Mouse (Mus musculus): ENCODE measurements around the gene Stk11ip. TPM values are rescaled to one million over a fixed set of nuclear protein-coding genes. Genes with fewer than 3 reads are reported as not detected.

The Stk11ip gene
- 19.5 and 20.0 TPM in 2 replicates for polyA plus RNA-seq (2015; fragmentation: Nextera tagmentation; extraction: Ambion mirVana)

GRCm38 (mm10) chr1:75521321-75522031, at the start of gene Stk11ip:
Gene Stk11ip (plus strand): TSS chr1:75521529.
- H3K4me3 ChIP-seq (ENCODE audit: low read length), result peak within 1 kb of the TSS; percentile 68
- no peaks in the 10 kb centered on the region for H3K27me3 ChIP-seq (ENCODE audit: control insufficient read depth, insufficient read depth, low read depth, low read length)
- peak within 1 kb of the TSS; percentile 70 for H3K9ac ChIP-seq (ENCODE audit: low read length)
- no peaks in the 10 kb centered on the region for H3K36me3 ChIP-seq (ENCODE audit: control insufficient read depth, insufficient read depth, low read length)
- peak within 1 kb of the TSS; percentile 74 for H3K4me2 ChIP-seq (ENCODE audit: low read depth, low read length)
- no peaks in the 10 kb centered on the region for H3K9me3 ChIP-seq (ENCODE audit: control insufficient read depth, low read length)
- H3K4me1 ChIP-seq (replicated peaks; ENCODE audit: control insufficient read depth, insufficient read depth, low read length), result peaks cover 13% of the 10 kb centered on the region
- peak; percentile 98 for ATAC-seq (ENCODE audit: low read depth)
- peak within 1 kb of the TSS; percentile 98 for H3K27ac ChIP-seq (ENCODE audit: low read length)
- WGBS, result under 1% methylated on average over 46 of the region's 46 CpGs

GRCm38 (mm10) chr1:75476441-75476840, 44.9 kb upstream of the Stk11ip start:
- 92% methylated on average over 11 of the region's 11 CpGs for WGBS
- Histone ChIP-seq H3K4me3 (ENCODE audit: low read length) (no peak overlapping the region), H3K9me3 (ENCODE audit: control insufficient read depth, low read length) (no peaks in the 10 kb centered on the region), H3K4me1 (replicated peaks; ENCODE audit: control insufficient read depth, insufficient read depth, low read length) (peaks cover 23% of the 10 kb centered on the region), H3K27ac (ENCODE audit: low read length) (no peak overlapping the region), H3K4me2 (ENCODE audit: low read depth, low read length) (no peak overlapping the region), H3K36me3 (ENCODE audit: control insufficient read depth, insufficient read depth, low read length) (peaks cover 20% of the 10 kb centered on the region; the same call in 1 of the 2 replicates), H3K27me3 (ENCODE audit: control insufficient read depth, insufficient read depth, low read depth, low read length) (peaks cover 21% of the 10 kb centered on the region), H3K9ac (ENCODE audit: low read length) (no peak overlapping the region)
- ATAC-seq (ENCODE audit: low read depth), result no peak

- H3K4me2 ChIP-seq (ENCODE audit: low read depth, low read length), result peak overlapping the region; percentile 85
- peaks cover 20% of the 10 kb centered on the region; the same call in 1 of the 2 replicates for H3K36me3 ChIP-seq (ENCODE audit: control insufficient read depth, insufficient read depth, low read length)
- H3K4me3 ChIP-seq (ENCODE audit: low read length), result no peak overlapping the region; the same call in 1 of the 2 replicates
- 11% methylated on average over 35 of the region's 35 CpGs for WGBS
- peaks cover 23% of the 10 kb centered on the region for H3K4me1 ChIP-seq (replicated peaks; ENCODE audit: control insufficient read depth, insufficient read depth, low read length)
- no peaks in the 10 kb centered on the region for H3K9me3 ChIP-seq (ENCODE audit: control insufficient read depth, low read length)
- H3K27me3 ChIP-seq (ENCODE audit: control insufficient read depth, insufficient read depth, low read depth, low read length), result peaks cover 28% of the 10 kb centered on the region
- H3K27ac ChIP-seq (ENCODE audit: low read length), result no peak overlapping the region
- no peak for ATAC-seq (ENCODE audit: low read depth)
- H3K9ac ChIP-seq (ENCODE audit: low read length), result no peak overlapping the region
These were observed 43.9 kb upstream of the Stk11ip start for GRCm38 (mm10) chr1:75477264-75477965.

- H3K4me2 ChIP-seq (ENCODE audit: low read depth, low read length), result peak overlapping the region; percentile 85
- H3K36me3 ChIP-seq (ENCODE audit: control insufficient read depth, insufficient read depth, low read length), result peaks cover 18% of the 10 kb centered on the region; the same call in 1 of the 2 replicates
- ATAC-seq (ENCODE audit: low read depth), result no peak
- H3K4me3 ChIP-seq (ENCODE audit: low read length), result peak overlapping the region; percentile 79
- peaks cover 23% of the 10 kb centered on the region for H3K4me1 ChIP-seq (replicated peaks; ENCODE audit: control insufficient read depth, insufficient read depth, low read length)
- no peak overlapping the region for H3K9ac ChIP-seq (ENCODE audit: low read length)
- H3K27me3 ChIP-seq (ENCODE audit: control insufficient read depth, insufficient read depth, low read depth, low read length), result peaks cover 34% of the 10 kb centered on the region
- 25% methylated on average over 3 of the region's 3 CpGs for WGBS
- no peak overlapping the region for H3K27ac ChIP-seq (ENCODE audit: low read length)
- H3K9me3 ChIP-seq (ENCODE audit: control insufficient read depth, low read length), result no peaks in the 10 kb centered on the region
These were observed 43.4 kb upstream of the Stk11ip start for GRCm38 (mm10) chr1:75477966-75478290.

- H3K9me3 ChIP-seq (ENCODE audit: control insufficient read depth, low read length), result no peaks in the 10 kb centered on the region
- H3K27me3 ChIP-seq (ENCODE audit: control insufficient read depth, insufficient read depth, low read depth, low read length), result peaks cover 39% of the 10 kb centered on the region
- ATAC-seq (ENCODE audit: low read depth), result peak; percentile 16
- peak overlapping the region; percentile 76 for H3K9ac ChIP-seq (ENCODE audit: low read length)
- H3K36me3 ChIP-seq (ENCODE audit: control insufficient read depth, insufficient read depth, low read length), result peaks cover 18% of the 10 kb centered on the region; the same call in 1 of the 2 replicates
- H3K4me3 ChIP-seq (ENCODE audit: low read length), result peak overlapping the region; percentile 79
- peak overlapping the region; percentile 85 for H3K4me2 ChIP-seq (ENCODE audit: low read depth, low read length)
- peaks cover 23% of the 10 kb centered on the region for H3K4me1 ChIP-seq (replicated peaks; ENCODE audit: control insufficient read depth, insufficient read depth, low read length)
- peak overlapping the region; percentile 87 for H3K27ac ChIP-seq (ENCODE audit: low read length)
- WGBS, result under 1% methylated on average over 21 of the region's 25 CpGs
These were observed 42.8 kb upstream of the Stk11ip start for GRCm38 (mm10) chr1:75478497-75478896.

- Histone ChIP-seq H3K4me2 (ENCODE audit: low read depth, low read length) (peak within 1 kb of the TSS; percentile 85), H3K9me3 (ENCODE audit: control insufficient read depth, low read length) (no peaks in the 10 kb centered on the region), H3K9ac (ENCODE audit: low read length) (peak within 1 kb of the TSS; percentile 76), H3K36me3 (ENCODE audit: control insufficient read depth, insufficient read depth, low read length) (peaks cover 18% of the 10 kb centered on the region; the same call in 1 of the 2 replicates), H3K27ac (ENCODE audit: low read length) (peak within 1 kb of the TSS; percentile 87), H3K4me3 (ENCODE audit: low read length) (peak within 1 kb of the TSS; percentile 79), H3K4me1 (replicated peaks; ENCODE audit: control insufficient read depth, insufficient read depth, low read length) (peaks cover 23% of the 10 kb centered on the region), H3K27me3 (ENCODE audit: control insufficient read depth, insufficient read depth, low read depth, low read length) (peaks cover 42% of the 10 kb centered on the region)
- peak; percentile 91 for ATAC-seq (ENCODE audit: low read depth)
- WGBS, result under 1% methylated on average over 58 of the region's 76 CpGs
These were observed 42.3 kb upstream of the Stk11ip start, which contains the start of the genes Chpf and Tmem198 for GRCm38 (mm10) chr1:75478916-75479634. Gene Chpf (minus strand): TSS chr1:75479307. Gene Tmem198 (plus strand): TSS chr1:75479532.

- Histone ChIP-seq H3K27me3 (ENCODE audit: control insufficient read depth, insufficient read depth, low read depth, low read length) (peaks cover 47% of the 10 kb centered on the region), H3K4me1 (replicated peaks; ENCODE audit: control insufficient read depth, insufficient read depth, low read length) (peaks cover 23% of the 10 kb centered on the region), H3K4me3 (ENCODE audit: low read length) (peak overlapping the region; percentile 79), H3K36me3 (ENCODE audit: control insufficient read depth, insufficient read depth, low read length) (peaks cover 18% of the 10 kb centered on the region; the same call in 1 of the 2 replicates), H3K9ac (ENCODE audit: low read length) (0 out of 2 replicates have a peak overlapping the region, but pooled peaks have one; percentile 19), H3K27ac (ENCODE audit: low read length) (no peak overlapping the region), H3K4me2 (ENCODE audit: low read depth, low read length) (peak overlapping the region; percentile 85), H3K9me3 (ENCODE audit: control insufficient read depth, low read length) (no peaks in the 10 kb centered on the region)
- WGBS, result 1% methylated on average over 24 of the region's 24 CpGs
- ATAC-seq (ENCODE audit: low read depth), result peak; percentile 32
These were observed 41.7 kb upstream of the Stk11ip start for GRCm38 (mm10) chr1:75479635-75479989.

- Histone ChIP-seq H3K4me1 (replicated peaks; ENCODE audit: control insufficient read depth, insufficient read depth, low read length) (peaks cover 23% of the 10 kb centered on the region), H3K4me2 (ENCODE audit: low read depth, low read length) (peak overlapping the region; percentile 85), H3K9ac (ENCODE audit: low read length) (no peak overlapping the region), H3K9me3 (ENCODE audit: control insufficient read depth, low read length) (no peaks in the 10 kb centered on the region), H3K27me3 (ENCODE audit: control insufficient read depth, insufficient read depth, low read depth, low read length) (peaks cover 49% of the 10 kb centered on the region), H3K36me3 (ENCODE audit: control insufficient read depth, insufficient read depth, low read length) (peaks cover 15% of the 10 kb centered on the region; the same call in 1 of the 2 replicates), H3K4me3 (ENCODE audit: low read length) (peak overlapping the region; percentile 79), H3K27ac (ENCODE audit: low read length) (no peak overlapping the region)
- no peak for ATAC-seq (ENCODE audit: low read depth)
- 19% methylated on average over 13 of the region's 13 CpGs for WGBS
These were observed 41.3 kb upstream of the Stk11ip start for GRCm38 (mm10) chr1:75480036-75480435.
